Mouse (Mus musculus) kidney, embryonic 14.5 days (tissue): ENCODE data around the gene Isg20. TPM values are rescaled to one million over a fixed set of nuclear protein-coding genes. Genes with fewer than 3 reads are reported as not detected.

ENCODE experiments used
- ATAC-seq: fragments of 200-750 bp; cut with Nextera tagmentation; 2 replicates; pipeline ENCODE4 v1.8.0; 2017; ENCODE audit warnings: moderate number of reproducible peaks, mild to moderate bottlenecking, moderate TSS enrichment, moderate library complexity; ENCODE audit not compliant: low FRiP score, low TSS enrichment
- H3K27ac ChIP-seq: fragments of 300-500 bp; sonication (generic); 2 replicates; pipeline ENCODE4 v1.5.1; 2014; ENCODE audit warnings: low read depth, mild to moderate bottlenecking, low read length, moderate library complexity, mixed read lengths
- H3K27me3 ChIP-seq: fragments of 300-500 bp; sonication (generic); 2 replicates; pipeline ENCODE4 v1.6.1; 2014; ENCODE audit warnings: mild to moderate bottlenecking, low read length; ENCODE audit not compliant: control insufficient read depth, insufficient read depth
- H3K36me3 ChIP-seq: fragments of 300-500 bp; sonication (generic); 2 replicates; pipeline ENCODE4 v1.6.1; 2014; ENCODE audit warnings: low read length, mixed read lengths; ENCODE audit not compliant: control insufficient read depth, insufficient read depth
- H3K4me1 ChIP-seq: fragments of 300-500 bp; sonication (generic); 2 replicates; pipeline ENCODE4 v1.6.1; 2014; ENCODE audit warnings: low read length, mixed read lengths; ENCODE audit not compliant: control insufficient read depth, insufficient read depth
- H3K4me2 ChIP-seq: fragments of 300-500 bp; sonication (generic); replicated peaks from 2 replicates; pipeline ENCODE4 v1.6.1; 2014; ENCODE audit warnings: low read depth, mild to moderate bottlenecking, low read length
- H3K4me3 ChIP-seq: fragments of 300-500 bp; sonication (generic); 2 replicates; pipeline ENCODE4 v1.5.1; 2014; ENCODE audit warnings: mild to moderate bottlenecking, low read length
- H3K9ac ChIP-seq: fragments of 300-500 bp; sonication (generic); 2 replicates; pipeline ENCODE4 v1.6.1; 2014; ENCODE audit warnings: low read depth, mild to moderate bottlenecking, low read length, moderate library complexity
- H3K9me3 ChIP-seq: fragments of 300-500 bp; sonication (generic); 2 replicates; pipeline ENCODE4 v1.6.1; 2016; ENCODE audit warnings: low read length; ENCODE audit not compliant: control insufficient read depth
- WGBS: fragments of 180-500 bp; shearing (Covaris S2); extraction: QIAGEN DNeasy Blood & Tissue Kit; methylation state at CpG from one replicate; pipeline ENCODE4 v1.1.7; 2014; 5-methylcytosine and 5-hydroxymethylcytosine counted together
- microRNA-seq: library from miRNA; unstranded; fragments of <30 nt; microRNA quantifications from one replicate; pipeline ENCODE4, GENCODE M21; 2016
- polyA plus RNA-seq: library from polyadenylated mRNA; unstranded; fragments of >200 nt; fragmentation: Nextera tagmentation; extraction: Ambion mirVana; gene quantifications from 2 replicates; pipeline ENCODE4 v1.2.1, GENCODE M21; 2014

Isg20 gene
- polyA plus RNA-seq, 1 experiment from 2014 or later, result 0.96 TPM

GRCm38 (mm10) chr7:78958499-78959073 lies 45.4 kb downstream of the Isg20 start:
- H3K4me1 ChIP-seq, result no peaks in the 10 kb centered on the region
- 88% methylated on average over 6 of the region's 6 CpGs for WGBS
- no peak overlapping the region for H3K27ac ChIP-seq
- no peak for ATAC-seq
- H3K36me3 ChIP-seq, result no peaks in the 10 kb centered on the region
- no peak overlapping the region for H3K9ac ChIP-seq
- no peak overlapping the region for H3K4me3 ChIP-seq
- no peaks in the 10 kb centered on the region for H3K9me3 ChIP-seq
- H3K27me3 ChIP-seq, result no peaks in the 10 kb centered on the region
- no peak overlapping the region for H3K4me2 ChIP-seq

- ATAC-seq, result no peak
- Histone ChIP-seq H3K4me3 (no peak overlapping the region), H3K36me3 (no peaks in the 10 kb centered on the region), H3K9ac (no peak overlapping the region), H3K27ac (no peak overlapping the region), H3K9me3 (no peaks in the 10 kb centered on the region), H3K27me3 (no peaks in the 10 kb centered on the region), H3K4me2 (no peak overlapping the region), H3K4me1 (no peaks in the 10 kb centered on the region)
- 93% methylated on average over 3 of the region's 3 CpGs for WGBS
These were observed 50.7 kb downstream of the Isg20 start for GRCm38 (mm10) chr7:78963891-78964290.

Small RNA genes lying within 50 kb of the gene (microRNA-seq; reads per million reads assigned to microRNA genes)
- 7.2 reads per million, percentile 24 among the genes with 10 or more reads in this experiment for gene Mir7-2

Other genes with a start within 250 kb of the Isg20 start
- 4.6 and 5.1 TPM in 2 replicates for gene Ntrk3, start 175.4 kb upstream of the Isg20 start, polyA plus RNA-seq
- 83.5 and 112 TPM in 2 replicates for gene Mrps11, start 130.3 kb upstream of the Isg20 start, polyA plus RNA-seq
- 71.8 and 85.4 TPM in 2 replicates for gene Mrpl46, start 129.9 kb upstream of the Isg20 start, polyA plus RNA-seq
- gene Det1, start 66.2 kb upstream of the Isg20 start, polyA plus RNA-seq, result 19.6 and 23.3 TPM in 2 replicates
- gene Aen, start 17.6 kb upstream of the Isg20 start, polyA plus RNA-seq, result 31.7 and 36.3 TPM in 2 replicates
- gene Acan, start 140.1 kb downstream of the Isg20 start, polyA plus RNA-seq, result 0.07 and 0.43 TPM in 2 replicates
- gene Hapln3, start 217.6 kb downstream of the Isg20 start, polyA plus RNA-seq, result 7.2 and 7.4 TPM in 2 replicates
- 194 and 243 TPM in 2 replicates for gene Mfge8, start 235.6 kb downstream of the Isg20 start, polyA plus RNA-seq